Mouse (Mus musculus) neural tube, embryonic 12.5 days (tissue): ENCODE data around the gene Abraxas1. TPM values are rescaled to one million over a fixed set of nuclear protein-coding genes. Genes with fewer than 3 reads are reported as not detected.

ENCODE experiments used
- ATAC-seq: fragments of 200-750 bp; cut with Nextera tagmentation; 2 replicates; pipeline ENCODE4 v1.8.0; 2017; ENCODE audit warnings: low read depth, mild to moderate bottlenecking, moderate TSS enrichment, moderate library complexity; ENCODE audit not compliant: low FRiP score
- H3K27ac ChIP-seq: fragments of 300-500 bp; sonication (generic); 2 replicates; pipeline ENCODE4 v1.5.1; 2016
- H3K27me3 ChIP-seq: fragments of 300-500 bp; sonication (generic); replicated peaks from 2 replicates; pipeline ENCODE4 v1.6.1; 2016; ENCODE audit warnings: mild to moderate bottlenecking
- H3K36me3 ChIP-seq: fragments of 300-500 bp; sonication (generic); 2 replicates; pipeline ENCODE4 v1.6.1; 2016; ENCODE audit warnings: mild to moderate bottlenecking
- H3K4me1 ChIP-seq: fragments of 300-500 bp; sonication (generic); 2 replicates; pipeline ENCODE4 v1.6.1; 2016
- H3K4me2 ChIP-seq: fragments of 300-500 bp; sonication (generic); replicated peaks from 2 replicates; pipeline ENCODE4 v1.6.1; 2016; ENCODE audit warnings: mild to moderate bottlenecking
- H3K4me3 ChIP-seq: fragments of 300-500 bp; sonication (generic); 2 replicates; pipeline ENCODE4 v1.5.1; 2016
- H3K9ac ChIP-seq: fragments of 300-500 bp; sonication (generic); 2 replicates; pipeline ENCODE4 v1.6.1; 2016; ENCODE audit warnings: mild to moderate bottlenecking
- H3K9me3 ChIP-seq: fragments of 300-500 bp; sonication (generic); 2 replicates; pipeline ENCODE4 v1.6.1; 2016; ENCODE audit warnings: mild to moderate bottlenecking
- WGBS: fragments of 180-500 bp; shearing (Covaris S2); methylation state at CpG from one replicate; pipeline ENCODE4 v1.1.7; 2016; 5-methylcytosine and 5-hydroxymethylcytosine counted together
- polyA plus RNA-seq: library from polyadenylated mRNA; unstranded; fragments of >200 nt; fragmentation: Nextera tagmentation; extraction: Ambion mirVana; gene quantifications from 2 replicates; pipeline ENCODE4 v1.2.1, GENCODE M21; 2016

The Abraxas1 gene
- polyA plus RNA-seq, 1 experiment from 2014 or later: 21.5 TPM

DNA sequence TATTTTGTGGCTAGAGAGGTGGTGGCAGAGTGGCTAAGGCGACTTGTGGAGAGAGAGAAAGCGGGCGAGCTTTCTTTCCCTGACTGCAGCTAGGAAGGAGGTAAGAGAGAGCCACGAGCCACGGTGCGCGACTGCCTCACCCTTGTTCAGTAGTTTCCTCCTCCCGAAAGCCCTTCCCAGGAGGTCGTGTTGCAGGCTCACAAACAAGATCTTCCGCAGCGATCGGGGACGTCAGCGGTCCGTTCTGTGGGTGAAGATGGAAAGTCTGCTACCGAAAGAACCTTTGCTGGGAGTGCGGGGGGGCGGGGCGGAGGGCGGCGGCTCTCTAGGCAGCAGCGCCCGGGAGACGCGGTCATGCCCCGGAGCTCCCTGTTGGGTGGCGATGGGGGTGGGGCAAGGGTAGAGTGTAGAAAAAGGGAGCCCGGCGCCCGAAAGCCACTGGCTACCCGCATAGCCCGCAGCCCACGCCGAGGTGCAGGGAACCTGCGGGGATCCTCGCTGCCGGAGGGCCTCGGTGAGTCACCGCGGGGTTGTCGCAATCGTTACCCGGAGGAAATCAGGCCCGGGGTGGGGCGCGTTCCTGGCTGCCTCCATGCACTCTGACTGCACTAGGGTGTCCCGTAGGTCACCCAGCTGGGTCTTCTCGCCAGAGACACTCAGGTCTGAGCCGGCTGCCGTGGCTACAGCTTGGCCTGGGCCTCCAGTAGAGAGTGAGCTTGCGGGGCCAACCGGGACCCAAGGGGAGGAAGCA lies 25.3 kb upstream of the Abraxas1 start:
- no peak overlapping the region for H3K27ac ChIP-seq
- 1% methylated on average over 52 of the region's 52 CpGs for WGBS
- H3K4me1 ChIP-seq: peaks cover 16% of the 10 kb centered on the region
- no peaks in the 10 kb centered on the region for H3K36me3 ChIP-seq
- 0 out of 2 replicates have a peak, but pooled peaks cover 5% of the 10 kb centered on the region for H3K9me3 ChIP-seq
- H3K9ac ChIP-seq: peak overlapping the region; percentile 58
- peak overlapping the region; percentile 99 for H3K4me2 ChIP-seq
- peak; percentile 61 for ATAC-seq
- H3K27me3 ChIP-seq: peaks cover 47% of the 10 kb centered on the region
- H3K4me3 ChIP-seq: peak overlapping the region; percentile 57

DNA sequence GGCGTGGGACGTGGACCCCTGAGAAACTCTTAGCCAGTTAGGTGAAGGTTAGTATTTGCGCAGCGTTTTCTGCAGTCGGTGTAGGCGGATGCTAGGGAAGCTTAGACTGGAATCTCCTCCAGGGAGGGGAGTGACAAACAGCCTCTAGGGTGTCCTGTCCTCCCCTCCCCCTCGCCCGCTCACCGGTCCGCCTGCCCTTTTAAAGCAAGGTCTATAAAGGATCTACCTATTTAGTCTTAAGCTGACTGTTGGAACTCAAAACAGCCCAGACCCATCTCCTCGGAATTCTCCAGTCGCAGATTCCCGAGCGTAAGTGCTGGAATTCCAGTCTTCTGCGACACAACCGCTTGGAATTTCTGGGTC lies 24.7 kb upstream of the Abraxas1 start, which contains the start of gene Gpat3:
Gpat3 (plus strand) TSS at position 229 of the 363 bp plus-strand sequence.
- peak within 1 kb of the TSS; percentile 58 for H3K9ac ChIP-seq
- H3K9me3 ChIP-seq: 0 out of 2 replicates have a peak, but pooled peaks cover 5% of the 10 kb centered on the region
- peaks cover 47% of the 10 kb centered on the region for H3K27me3 ChIP-seq
- peak within 1 kb of the TSS; percentile 57 for H3K4me3 ChIP-seq
- H3K4me1 ChIP-seq: peaks cover 16% of the 10 kb centered on the region
- H3K4me2 ChIP-seq: peak within 1 kb of the TSS; percentile 99
- WGBS: under 1% methylated on average over 16 of the region's 16 CpGs
- no peak within 1 kb of the TSS for H3K27ac ChIP-seq
- no peaks in the 10 kb centered on the region for H3K36me3 ChIP-seq
- ATAC-seq: peak; percentile 65

DNA sequence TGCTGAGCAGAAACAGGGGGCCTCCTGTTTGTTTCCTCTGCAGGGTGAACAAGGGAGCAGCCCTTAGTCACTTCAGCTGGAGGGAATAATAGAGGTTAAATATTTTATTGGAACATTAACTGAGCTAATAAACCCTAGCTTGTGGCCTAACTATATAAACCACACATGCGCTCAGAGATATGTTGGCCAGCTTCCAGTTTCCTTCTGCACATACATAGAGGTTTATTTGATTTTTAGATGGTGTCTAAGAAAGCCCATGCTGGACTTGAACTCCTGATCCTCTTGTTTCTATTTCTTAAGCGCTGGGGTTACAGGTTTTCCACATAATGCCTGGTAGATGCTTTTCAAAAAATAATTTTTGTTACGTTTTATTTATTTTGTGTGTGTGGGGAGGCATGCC lies 23.7 kb upstream of the Abraxas1 start:
- H3K4me1 ChIP-seq: peaks cover 16% of the 10 kb centered on the region
- no peak overlapping the region; the same call in 1 of the 2 replicates for H3K4me2 ChIP-seq
- H3K4me3 ChIP-seq: no peak overlapping the region
- H3K36me3 ChIP-seq: no peaks in the 10 kb centered on the region
- H3K27me3 ChIP-seq: peaks cover 47% of the 10 kb centered on the region
- H3K9ac ChIP-seq: no peak overlapping the region
- no peak for ATAC-seq
- no peak overlapping the region for H3K27ac ChIP-seq
- H3K9me3 ChIP-seq: 0 out of 2 replicates have a peak, but pooled peaks cover 5% of the 10 kb centered on the region
- 55% methylated on average over 3 of the region's 3 CpGs for WGBS

DNA sequence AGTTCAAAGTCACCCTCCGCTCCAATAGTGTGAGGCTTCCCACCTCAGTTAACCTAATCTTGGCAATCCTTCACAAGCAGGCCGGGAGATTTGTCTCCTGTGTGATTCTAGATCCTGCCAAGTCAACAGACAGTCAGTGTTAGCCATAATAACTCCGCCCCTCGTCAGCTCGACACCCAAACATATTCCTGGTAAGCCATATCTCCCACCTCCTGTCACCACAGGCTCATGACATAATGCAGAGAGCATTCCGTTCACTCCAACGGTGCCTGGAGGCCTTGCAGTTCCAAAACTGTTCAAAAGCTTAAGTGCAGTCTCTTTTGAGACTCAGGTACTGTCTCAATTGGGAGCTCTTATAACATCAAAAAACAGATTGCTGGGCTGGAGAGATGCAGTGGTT lies 17.1 kb upstream of the Abraxas1 start:
- WGBS: 91% methylated on average over 7 of the region's 7 CpGs

DNA sequence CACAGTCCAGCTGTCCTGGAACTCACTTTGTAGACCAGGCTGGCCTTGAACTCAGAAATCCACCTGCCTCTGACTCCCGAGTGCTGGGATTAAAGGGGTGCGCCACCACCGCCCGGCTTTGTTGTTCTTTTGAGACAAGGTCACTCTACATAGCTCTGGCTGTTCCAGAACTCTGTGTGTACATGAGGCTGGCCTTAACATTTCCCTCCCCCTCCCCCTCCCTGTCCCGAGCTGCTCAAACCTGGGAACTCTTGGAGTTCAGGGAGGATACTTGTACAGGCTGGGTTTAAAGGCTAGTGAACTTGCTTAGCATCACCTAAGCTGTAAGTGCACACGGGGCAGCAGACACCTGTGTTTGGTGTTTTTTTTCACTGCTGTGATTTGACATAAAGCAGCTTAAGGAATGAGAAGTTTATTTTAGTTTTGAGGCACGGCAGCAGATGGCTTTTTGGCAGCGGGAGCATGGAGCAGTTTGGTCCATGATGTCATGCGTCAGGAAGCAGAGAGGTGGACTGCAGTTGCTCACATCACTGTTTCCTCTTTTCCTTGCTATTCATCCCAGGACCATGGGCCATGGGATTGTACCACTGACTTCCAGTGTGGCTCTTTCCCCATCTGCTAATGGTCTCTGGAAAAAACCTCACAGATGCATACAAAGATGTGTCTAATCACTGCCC lies 15.2 kb upstream of the Abraxas1 start:
- Histone ChIP-seq H3K27me3 (no peaks in the 10 kb centered on the region), H3K4me3 (no peak overlapping the region), H3K27ac (no peak overlapping the region), H3K9me3 (no peaks in the 10 kb centered on the region), H3K4me2 (no peak overlapping the region), H3K4me1 (no peaks in the 10 kb centered on the region), H3K9ac (no peak overlapping the region), H3K36me3 (no peaks in the 10 kb centered on the region)
- ATAC-seq: no peak
- 81% methylated on average over 9 of the region's 9 CpGs for WGBS

More for the DNA sequence above, 17.1 kb upstream of the Abraxas1 start:
- H3K27me3 ChIP-seq: no peaks in the 10 kb centered on the region
- H3K4me2 ChIP-seq: no peak overlapping the region
- no peak for ATAC-seq
- no peaks in the 10 kb centered on the region for H3K36me3 ChIP-seq
- 0 out of 2 replicates have a peak, but pooled peaks cover 5% of the 10 kb centered on the region for H3K9me3 ChIP-seq
- no peak overlapping the region for H3K4me3 ChIP-seq
- no peaks in the 10 kb centered on the region for H3K4me1 ChIP-seq
- no peak overlapping the region for H3K9ac ChIP-seq
- no peak overlapping the region for H3K27ac ChIP-seq

DNA sequence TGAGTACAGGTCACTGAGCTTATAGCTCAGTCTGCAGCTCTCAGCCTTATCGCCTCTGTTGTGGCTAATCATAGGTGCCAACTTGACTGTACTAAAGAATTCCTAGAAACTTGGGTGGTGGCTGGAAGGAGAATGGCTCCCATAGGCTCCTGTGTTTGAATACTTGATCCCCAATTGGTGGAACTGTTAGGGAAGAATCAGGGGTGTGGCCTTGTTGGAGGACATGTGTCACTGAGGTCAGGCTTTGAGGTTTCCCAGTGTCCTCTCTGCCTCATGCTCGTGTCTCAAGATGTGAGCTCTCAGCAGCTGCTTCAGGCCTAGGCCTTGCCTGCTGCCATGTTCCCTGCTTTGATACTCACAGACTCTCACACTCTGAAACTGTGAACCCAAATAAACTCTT lies 13.1 kb upstream of the Abraxas1 start:
- 78% methylated on average over 2 of the region's 2 CpGs for WGBS
- Histone ChIP-seq H3K4me1 (no peaks in the 10 kb centered on the region), H3K4me3 (no peak overlapping the region), H3K9ac (no peak overlapping the region), H3K27me3 (no peaks in the 10 kb centered on the region), H3K36me3 (no peaks in the 10 kb centered on the region), H3K9me3 (no peaks in the 10 kb centered on the region), H3K4me2 (no peak overlapping the region), H3K27ac (no peak overlapping the region)
- no peak for ATAC-seq

DNA sequence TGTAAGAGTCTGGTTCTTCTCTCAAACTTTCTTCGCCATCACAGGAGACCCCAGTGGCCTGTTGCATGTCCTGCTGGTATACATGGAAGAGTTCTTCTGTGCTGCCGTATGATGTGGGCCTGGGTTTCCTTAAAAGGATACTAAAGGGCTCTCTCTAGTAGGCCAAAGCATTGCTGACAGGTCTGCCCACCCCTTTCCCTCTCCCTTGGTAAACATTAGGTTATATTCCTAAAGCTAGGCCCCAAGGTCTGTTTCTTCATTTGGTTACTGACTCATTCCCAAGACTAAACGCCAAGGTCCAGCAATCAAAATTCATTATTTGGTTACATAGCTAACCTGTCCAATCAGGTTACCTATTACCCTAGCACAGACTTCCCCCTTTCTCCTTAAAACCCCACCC lies 11.9 kb upstream of the Abraxas1 start:
- ATAC-seq: no peak
- H3K27me3 ChIP-seq: no peaks in the 10 kb centered on the region
- no peaks in the 10 kb centered on the region for H3K9me3 ChIP-seq
- H3K36me3 ChIP-seq: no peaks in the 10 kb centered on the region
- H3K9ac ChIP-seq: no peak overlapping the region
- H3K4me3 ChIP-seq: no peak overlapping the region
- no peak overlapping the region for H3K27ac ChIP-seq
- no peaks in the 10 kb centered on the region for H3K4me1 ChIP-seq
- H3K4me2 ChIP-seq: no peak overlapping the region
- WGBS: 88% methylated on average over 3 of the region's 3 CpGs

DNA sequence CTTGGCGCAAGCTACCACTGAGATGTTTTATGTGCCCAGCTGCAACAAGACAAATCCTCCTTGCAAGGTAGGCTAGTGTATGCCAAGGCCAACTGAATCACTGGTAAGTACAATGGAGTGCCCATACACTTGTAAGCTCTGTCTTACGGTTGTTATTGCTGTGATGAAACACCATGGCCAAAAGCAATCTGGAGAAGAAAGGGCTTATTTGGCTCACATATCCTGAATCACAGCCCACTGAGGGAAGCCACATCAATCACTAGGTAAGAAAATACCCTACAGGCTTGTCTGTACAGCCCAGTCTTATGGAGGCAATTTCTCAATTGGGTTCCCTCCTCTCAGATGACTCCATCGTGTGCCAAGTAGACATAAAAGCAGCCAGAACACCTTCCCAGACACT lies 7.9 kb upstream of the Abraxas1 start:
- H3K4me1 ChIP-seq: no peaks in the 10 kb centered on the region
- H3K9ac ChIP-seq: no peak overlapping the region
- H3K27me3 ChIP-seq: no peaks in the 10 kb centered on the region
- H3K4me2 ChIP-seq: no peak overlapping the region
- ATAC-seq: no peak
- no peak overlapping the region for H3K4me3 ChIP-seq
- WGBS: 75% methylated on average over 3 of the region's 3 CpGs
- no peaks in the 10 kb centered on the region for H3K36me3 ChIP-seq
- H3K9me3 ChIP-seq: no peaks in the 10 kb centered on the region
- no peak overlapping the region for H3K27ac ChIP-seq

DNA sequence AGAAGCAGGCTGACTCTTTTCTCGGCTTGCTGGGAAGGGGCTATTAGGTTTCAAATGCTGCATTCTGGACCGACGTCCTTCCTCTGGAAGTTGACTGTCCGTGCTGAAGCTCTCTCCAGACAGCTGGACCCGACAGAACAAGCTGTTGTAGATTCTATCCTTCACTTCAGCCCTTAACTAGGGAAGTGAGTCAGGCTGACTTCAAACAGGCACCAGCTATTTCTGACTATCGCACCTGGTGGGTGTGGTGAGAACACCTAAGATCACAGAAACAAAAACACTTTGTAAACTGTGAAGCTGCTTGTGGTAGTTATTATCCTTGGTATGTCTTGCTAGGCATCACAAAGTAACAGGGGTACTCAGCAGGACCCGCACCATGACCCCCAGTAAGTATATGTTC lies 5.8 kb upstream of the Abraxas1 start:
- H3K9me3 ChIP-seq: no peaks in the 10 kb centered on the region
- H3K4me3 ChIP-seq: no peak overlapping the region
- H3K4me1 ChIP-seq: no peaks in the 10 kb centered on the region
- no peaks in the 10 kb centered on the region for H3K27me3 ChIP-seq
- WGBS: 74% methylated on average over 7 of the region's 7 CpGs
- ATAC-seq: no peak
- no peaks in the 10 kb centered on the region for H3K36me3 ChIP-seq
- no peak overlapping the region for H3K9ac ChIP-seq
- H3K4me2 ChIP-seq: no peak overlapping the region
- H3K27ac ChIP-seq: no peak overlapping the region

DNA sequence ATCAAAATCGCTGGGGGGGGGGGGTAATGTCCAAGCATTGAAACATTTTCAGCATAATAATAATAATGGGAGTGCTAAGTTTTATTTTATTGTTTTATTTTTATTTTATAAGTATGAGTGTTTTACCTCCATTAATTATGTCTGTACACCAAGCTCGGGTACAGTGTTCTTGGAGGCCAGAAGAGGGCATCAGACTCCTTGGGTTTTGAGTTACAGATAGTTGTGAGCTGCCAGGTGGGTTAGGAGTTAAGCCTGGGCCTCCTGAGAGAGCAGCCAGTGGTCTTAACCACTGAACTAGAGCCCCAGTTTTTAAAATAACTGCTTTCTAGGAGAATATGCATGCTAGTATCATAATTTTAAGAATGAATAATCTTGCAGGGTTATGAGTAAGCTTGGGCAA lies 5.2 kb upstream of the Abraxas1 start:
- no peaks in the 10 kb centered on the region for H3K36me3 ChIP-seq
- no peaks in the 10 kb centered on the region for H3K9me3 ChIP-seq
- no peak overlapping the region for H3K4me2 ChIP-seq
- H3K4me1 ChIP-seq: no peaks in the 10 kb centered on the region
- H3K9ac ChIP-seq: no peak overlapping the region
- H3K4me3 ChIP-seq: no peak overlapping the region
- no peaks in the 10 kb centered on the region for H3K27me3 ChIP-seq
- no peak overlapping the region for H3K27ac ChIP-seq
- no peak for ATAC-seq
- WGBS: 17% methylated on average over 2 of the region's 2 CpGs

DNA sequence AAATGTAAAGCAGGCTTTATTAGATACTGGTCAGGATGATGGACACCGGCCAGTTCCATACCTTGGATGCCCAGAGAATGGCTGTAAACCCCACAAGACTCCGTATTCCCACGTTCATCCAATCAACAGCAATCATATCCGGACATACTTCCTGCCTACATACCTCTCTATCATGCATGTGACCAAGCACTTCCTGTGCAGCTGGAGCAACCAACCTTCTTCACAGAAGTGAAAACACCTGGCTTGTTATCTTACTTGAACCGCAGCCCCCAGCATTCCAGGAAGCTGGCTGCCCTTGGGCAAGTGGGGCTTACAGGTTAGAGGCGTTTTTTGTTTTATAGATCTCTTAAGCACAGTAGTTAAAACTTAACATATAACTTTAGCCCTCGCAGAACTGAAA lies 2.1 kb upstream of the Abraxas1 start:
- Histone ChIP-seq H3K27ac (no peak overlapping the region), H3K36me3 (no peaks in the 10 kb centered on the region), H3K9me3 (no peaks in the 10 kb centered on the region), H3K4me3 (no peak overlapping the region), H3K4me1 (peaks cover 3% of the 10 kb centered on the region; the same call in 1 of the 2 replicates), H3K9ac (no peak overlapping the region), H3K27me3 (no peaks in the 10 kb centered on the region), H3K4me2 (no peak overlapping the region)
- 88% methylated on average over 7 of the region's 7 CpGs for WGBS
- no peak for ATAC-seq

DNA sequence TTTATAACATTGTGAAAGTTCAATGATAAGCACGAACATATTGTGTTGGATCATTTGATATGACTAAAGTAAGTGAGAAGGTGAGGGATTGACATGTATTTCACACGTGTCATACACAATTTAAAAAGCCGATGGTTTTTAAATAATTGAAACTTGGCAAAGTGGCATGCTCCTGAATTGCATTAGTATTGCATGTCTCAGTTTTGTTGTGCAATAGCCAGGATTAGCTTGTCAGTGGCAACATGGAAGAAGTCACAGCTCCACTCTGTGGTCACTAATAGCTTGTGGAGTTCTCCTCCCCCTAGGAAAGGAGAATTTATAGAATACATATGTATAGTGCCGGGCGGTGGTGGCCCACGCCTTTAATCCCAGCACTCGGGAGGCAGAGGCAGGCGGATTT lies 610 bp upstream of the Abraxas1 start:
- no peaks in the 10 kb centered on the region for H3K9me3 ChIP-seq
- H3K27me3 ChIP-seq: no peaks in the 10 kb centered on the region
- H3K4me3 ChIP-seq: no peak overlapping the region
- no peak overlapping the region for H3K27ac ChIP-seq
- H3K4me2 ChIP-seq: peak overlapping the region; percentile 80
- no peaks in the 10 kb centered on the region for H3K36me3 ChIP-seq
- no peak overlapping the region for H3K9ac ChIP-seq
- no peak for ATAC-seq
- peaks cover 3% of the 10 kb centered on the region; the same call in 1 of the 2 replicates for H3K4me1 ChIP-seq
- WGBS: 84% methylated on average over 8 of the region's 8 CpGs
